Mouse (Mus musculus): Measurements from ENCODE around the gene Garem2. TPM values are rescaled to one million over a fixed set of nuclear protein-coding genes. Genes with fewer than 3 reads are reported as not detected.

Gene Garem2
- total RNA-seq, 2 experiments from 2014 or later, result 0.17 to 0.29 TPM

DNA sequence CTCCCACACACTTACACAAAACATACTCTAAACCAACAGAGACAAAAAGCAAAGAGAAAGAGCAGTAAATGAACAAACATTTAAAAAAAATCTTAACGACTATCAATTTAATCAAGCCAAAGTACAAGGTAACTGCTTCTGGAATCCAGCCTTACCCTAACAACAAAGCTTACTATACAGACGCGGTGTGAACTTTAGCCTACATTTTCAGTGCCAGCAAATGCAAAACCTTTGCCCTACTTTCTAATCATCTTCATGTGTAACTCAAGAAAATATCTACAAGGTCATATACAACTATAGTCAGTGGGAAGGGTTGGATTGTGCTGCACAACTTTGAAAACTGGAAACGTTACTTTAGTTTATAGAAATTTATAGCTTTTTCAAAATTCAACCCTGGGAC, 47.0 kb downstream of the Garem2 start:
- DNase-seq (ENCODE audit: low spot score in 2 of 2), result no peak

DNA sequence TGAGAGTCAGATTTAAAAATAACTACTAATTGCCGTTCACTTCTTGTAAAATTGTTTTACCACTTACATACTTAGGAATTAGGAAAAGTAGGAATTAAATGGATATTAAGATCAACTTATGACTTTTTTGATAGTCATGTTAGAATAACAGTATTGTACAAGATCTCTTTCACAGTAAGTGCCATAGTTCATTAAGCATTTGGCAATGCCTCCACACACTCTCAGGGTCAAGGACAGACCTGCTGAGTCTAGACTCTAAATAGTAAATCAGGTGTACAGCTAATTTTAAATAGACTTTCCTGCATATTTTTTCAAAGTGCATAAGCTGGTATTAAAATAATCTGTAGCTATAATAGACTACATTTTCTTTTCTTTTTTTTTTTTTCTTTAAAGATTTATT, 47.5 kb downstream of the Garem2 start:
- no peak for DNase-seq (ENCODE audit: low spot score in 2 of 2)

- no peak for DNase-seq (ENCODE audit: low spot score in 2 of 2)
These were observed 48.3 kb downstream of the Garem2 start for GRCm38 (mm10) chr5:30153222-30153621.

- DNase-seq (ENCODE audit: low spot score in 2 of 2), result no peak
These were observed 49.1 kb downstream of the Garem2 start for GRCm38 (mm10) chr5:30154013-30154412.

GRCm38 (mm10) chr5:30154474-30155394, 49.8 kb downstream of the Garem2 start, which contains the start of the genes Hadha and Hadhb:
Hadha (minus strand) TSS chr5:30155162.
Hadhb (plus strand) TSS chr5:30155248.
- DNase-seq (ENCODE audit: low spot score in 2 of 2), result peak; percentile 86 to 94

DNA sequence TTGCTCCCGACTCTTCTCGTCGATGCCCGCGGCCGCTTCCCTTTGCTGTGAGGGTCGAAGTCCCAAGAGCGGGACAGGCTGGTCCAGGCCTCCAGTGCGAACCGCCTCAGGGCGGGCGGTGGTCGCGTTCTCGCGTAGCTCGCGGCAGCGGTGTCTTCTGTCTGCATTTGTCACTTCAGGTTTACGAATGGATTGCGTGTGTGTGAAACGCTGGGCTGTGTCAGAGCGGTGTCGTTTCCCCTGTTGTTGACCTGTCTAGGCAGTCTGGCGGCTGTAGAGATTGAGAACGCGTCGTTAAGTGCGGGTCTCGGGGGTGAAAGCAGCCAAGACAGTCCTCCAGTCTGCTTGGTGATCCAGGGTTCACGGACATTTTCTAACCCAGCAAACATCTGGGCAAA, 50.4 kb downstream of the Garem2 start:
- DNase-seq (ENCODE audit: low spot score in 2 of 2), result no peak

DNA sequence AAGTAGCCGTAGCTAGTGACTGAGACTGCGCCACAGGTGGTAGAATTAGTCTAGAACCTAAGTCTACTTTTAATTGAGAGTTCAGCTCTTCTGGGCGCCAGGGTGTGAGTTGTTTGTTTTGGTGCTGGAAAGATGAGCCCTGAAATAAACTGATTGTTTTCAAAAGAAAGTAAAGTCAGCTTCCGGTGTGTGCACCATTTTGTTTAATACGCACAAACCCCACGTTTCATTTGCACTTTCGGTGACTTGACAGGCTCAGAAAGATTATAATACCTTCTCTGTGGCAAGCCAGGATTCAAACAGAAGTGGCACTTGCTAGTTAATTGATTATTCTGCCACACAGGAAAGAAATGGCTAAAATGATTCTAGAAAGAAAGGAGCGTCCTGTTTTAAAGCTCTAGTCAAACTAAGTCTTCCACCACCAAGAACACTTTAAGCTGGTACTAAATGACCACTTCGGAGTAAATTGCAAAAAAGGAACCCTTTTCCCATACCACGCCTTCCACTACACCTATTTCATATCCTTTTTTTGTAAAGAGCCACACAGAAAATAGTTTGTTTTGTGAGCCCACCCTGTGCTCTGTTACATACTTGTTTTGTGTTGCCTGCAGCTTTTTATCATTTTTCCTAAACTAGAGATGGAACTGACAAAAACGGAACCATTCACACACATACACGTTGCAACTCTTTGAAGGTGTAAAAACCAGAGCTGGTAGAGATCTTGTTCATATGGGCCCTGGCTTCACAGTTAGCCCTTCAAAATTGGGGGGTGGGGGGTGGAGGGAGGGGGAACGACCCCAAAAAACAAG, 51.1 kb downstream of the Garem2 start:
- no peak for DNase-seq (ENCODE audit: low spot score in 2 of 2)

DNA sequence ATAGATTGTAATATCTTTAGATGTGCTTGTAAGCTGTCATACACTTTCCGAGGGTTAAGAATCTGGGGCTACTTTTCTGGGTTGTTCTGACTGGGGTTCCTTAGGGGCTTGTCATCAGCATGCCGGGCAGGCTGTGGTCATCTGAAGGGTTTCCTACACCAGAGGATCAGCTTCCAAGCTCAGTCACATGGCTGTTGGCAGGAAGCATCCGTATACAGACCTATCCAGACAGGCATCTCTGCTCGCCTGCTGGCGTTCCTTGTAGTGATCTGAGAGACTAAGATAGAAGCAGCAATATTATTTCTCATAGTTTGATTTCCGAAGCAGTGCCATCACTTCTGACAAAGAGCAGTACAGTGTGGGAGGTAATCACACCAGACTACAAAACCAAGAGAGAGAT, 54.6 kb downstream of the Garem2 start:
- no peak for DNase-seq (ENCODE audit: low spot score in 2 of 2)

GRCm38 (mm10) chr5:30161836-30162235, 56.9 kb downstream of the Garem2 start:
- no peak for DNase-seq (ENCODE audit: low spot score in 2 of 2)

GRCm38 (mm10) chr5:30162339-30162738, 57.4 kb downstream of the Garem2 start:
- DNase-seq (ENCODE audit: low spot score in 2 of 2), result no peak

DNA sequence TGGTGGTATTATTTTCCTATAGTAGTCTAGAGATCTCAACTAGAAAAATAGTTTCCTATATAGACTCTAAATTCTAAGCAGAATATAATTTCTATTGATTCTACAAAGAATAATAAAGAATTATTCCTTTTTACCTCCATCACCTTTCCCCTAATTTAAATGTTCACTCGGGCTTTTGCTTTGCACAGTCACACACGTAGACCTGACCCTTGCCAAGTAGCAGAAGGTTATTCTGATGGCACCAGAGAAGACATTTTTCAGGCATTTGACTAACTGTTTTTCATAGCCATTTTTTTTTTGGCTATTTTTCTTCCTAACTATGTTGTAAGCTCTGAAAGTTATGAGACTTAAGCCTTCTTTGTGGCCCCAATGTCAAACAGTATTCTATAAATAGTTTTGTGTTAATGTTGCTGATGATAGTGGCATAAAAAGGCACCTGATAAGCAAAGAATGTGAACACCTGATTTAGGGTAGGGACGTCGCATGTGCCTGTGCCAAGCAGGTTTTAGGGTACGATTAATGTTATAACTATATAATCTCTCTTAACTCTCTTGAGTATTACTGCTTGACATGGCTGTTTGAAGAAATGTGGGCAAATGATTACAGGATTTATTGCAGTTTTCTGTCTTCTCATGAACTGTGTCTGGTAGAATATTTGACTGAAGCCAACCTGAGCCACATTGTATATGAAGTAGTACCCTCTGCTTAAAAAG, 60.4 kb downstream of the Garem2 start:
- no peak for DNase-seq (ENCODE audit: low spot score in 2 of 2)

Other genes with a start within 250 kb of the Garem2 start
- gene Il6, start 92.0 kb upstream of the Garem2 start, total RNA-seq (2021), result not detected
- gene Tyms, start 31.5 kb upstream of the Garem2 start, total RNA-seq (2021), result 10 to 100 TPM; 40.8 to 41.2 TPM
- gene 3110082J24Rik, start 925 bp downstream of the Garem2 start, total RNA-seq (2021), result not detected
- 100 to 1,000 TPM; 337 to 342 TPM for gene Hadha, start 50.0 kb downstream of the Garem2 start, total RNA-seq (2021)
- gene Hadhb, start 50.1 kb downstream of the Garem2 start, total RNA-seq (2021), result 100 to 1,000 TPM; 228 TPM
- gene Adgrf3, start 100.6 kb downstream of the Garem2 start, total RNA-seq (2021), result under 1 TPM; 0.31 to 0.52 TPM
- gene Selenoi, start 127.4 kb downstream of the Garem2 start, total RNA-seq (2021), result 10 to 100 TPM; 20.4 to 25.7 TPM
- gene Drc1, start 176.2 kb downstream of the Garem2 start, total RNA-seq (2021), result under 1 TPM; 0.23 to 0.47 TPM